Mouse (Mus musculus): ENCODE measurements around the gene Mbd3. TPM values are rescaled to one million over a fixed set of nuclear protein-coding genes. Genes with fewer than 3 reads are reported as not detected.
A peak's percentile ranks its signal among the peaks of the same experiment; 100 is the strongest.

Gene Mbd3
- total RNA-seq, 1 experiment from 2014 or later = 89.6 TPM

DNA sequence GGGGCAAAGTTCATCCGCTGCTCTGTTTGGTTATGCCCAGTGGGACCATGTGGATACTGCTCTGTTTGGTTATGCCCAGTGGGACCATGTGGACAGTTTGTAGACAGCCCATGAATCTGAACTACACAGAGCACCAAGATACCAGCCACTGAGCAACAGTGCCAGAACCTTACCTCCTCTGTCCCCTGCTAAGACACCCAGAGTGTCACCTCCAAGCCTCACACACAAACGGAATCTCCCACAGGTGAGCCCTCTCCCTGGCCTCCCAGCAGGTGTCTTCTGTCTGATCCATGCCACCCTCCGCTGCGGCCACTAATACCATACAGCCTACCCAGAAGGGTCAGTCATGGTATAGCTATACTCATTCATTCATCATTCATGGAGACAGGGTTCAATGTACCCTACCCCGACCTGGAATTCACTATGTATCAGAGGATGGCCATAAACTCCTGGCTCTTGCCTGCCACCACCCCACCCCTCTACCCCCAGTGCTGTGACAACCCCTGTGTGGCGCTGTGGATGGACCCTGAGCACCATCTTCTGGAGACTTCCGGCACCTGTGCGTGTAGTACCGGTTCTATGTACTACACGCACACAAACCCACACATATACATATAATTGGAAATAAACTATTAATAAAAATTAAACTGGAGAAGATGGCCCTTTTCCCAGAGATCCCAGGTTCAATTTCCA is 6.3 kb upstream of the Mbd3 start:
- ATAC-seq (replicated peaks in 1 of 2; ENCODE audit: insufficient read depth in 1 of 2, low FRiP score in 2 of 2, low TSS enrichment in 1 of 2, low read depth in 1 of 2, poor library complexity in 2 of 2, severe bottlenecking in 2 of 2) = no peak

DNA sequence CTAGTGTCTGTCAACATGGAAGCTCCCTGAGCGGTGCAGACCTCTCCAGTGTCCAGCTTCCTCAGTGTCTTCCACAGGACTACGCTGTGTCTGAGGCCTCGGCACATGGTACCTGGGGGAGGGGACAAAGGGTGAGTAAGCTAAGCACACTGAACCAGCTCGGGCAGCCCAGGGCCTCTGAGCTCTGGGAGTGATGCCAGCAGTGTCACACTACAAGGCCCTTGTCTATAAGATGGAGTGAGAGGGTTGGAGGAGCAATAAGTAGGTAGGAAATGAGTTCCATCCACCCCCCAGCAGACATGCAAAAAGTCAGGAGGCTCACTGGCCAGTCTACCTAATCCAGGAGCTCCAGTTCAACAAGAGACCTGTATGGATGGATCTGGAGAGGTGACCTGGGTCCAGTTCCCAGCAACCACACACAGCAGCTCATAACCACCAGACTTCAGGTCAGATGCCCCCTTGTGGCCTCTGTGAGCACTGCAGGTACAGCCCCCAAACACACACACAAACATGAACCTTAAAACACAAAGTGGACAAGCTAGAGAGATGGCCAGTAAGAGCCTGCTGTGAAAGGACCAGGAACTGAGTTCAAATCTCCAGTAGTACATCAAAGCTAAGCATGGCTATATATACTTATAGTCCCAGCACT is 3.8 kb upstream of the Mbd3 start:
- ATAC-seq (replicated peaks in 1 of 2; ENCODE audit: insufficient read depth in 1 of 2, low FRiP score in 2 of 2, low TSS enrichment in 1 of 2, low read depth in 1 of 2, poor library complexity in 2 of 2, severe bottlenecking in 2 of 2) = no peak

DNA sequence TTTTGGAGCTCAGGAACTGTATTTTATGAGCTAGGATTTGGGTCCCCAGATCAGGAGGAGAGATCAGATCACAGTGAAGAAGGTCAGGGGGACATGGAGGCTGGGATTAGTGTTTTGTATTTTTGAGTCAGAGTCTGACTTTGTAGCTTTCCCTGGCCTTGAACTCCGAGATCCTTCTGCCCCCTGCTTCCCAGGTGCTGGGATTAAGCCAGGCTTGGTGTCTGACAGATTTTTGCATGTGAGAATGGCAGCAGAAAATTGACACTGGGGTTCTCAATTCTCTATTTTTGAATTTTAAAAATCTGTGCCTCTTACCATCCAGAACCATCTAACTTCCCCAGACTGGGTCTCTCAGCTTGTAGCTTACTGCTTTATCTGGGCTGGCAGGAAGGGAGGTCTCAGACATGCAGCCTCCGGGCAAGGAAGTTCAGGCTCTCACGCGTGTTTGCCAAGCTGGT is 1.4 kb upstream of the Mbd3 start:
- no peak for ATAC-seq (replicated peaks in 1 of 2; ENCODE audit: insufficient read depth in 1 of 2, low FRiP score in 2 of 2, low TSS enrichment in 1 of 2, low read depth in 1 of 2, poor library complexity in 2 of 2, severe bottlenecking in 2 of 2)

DNA sequence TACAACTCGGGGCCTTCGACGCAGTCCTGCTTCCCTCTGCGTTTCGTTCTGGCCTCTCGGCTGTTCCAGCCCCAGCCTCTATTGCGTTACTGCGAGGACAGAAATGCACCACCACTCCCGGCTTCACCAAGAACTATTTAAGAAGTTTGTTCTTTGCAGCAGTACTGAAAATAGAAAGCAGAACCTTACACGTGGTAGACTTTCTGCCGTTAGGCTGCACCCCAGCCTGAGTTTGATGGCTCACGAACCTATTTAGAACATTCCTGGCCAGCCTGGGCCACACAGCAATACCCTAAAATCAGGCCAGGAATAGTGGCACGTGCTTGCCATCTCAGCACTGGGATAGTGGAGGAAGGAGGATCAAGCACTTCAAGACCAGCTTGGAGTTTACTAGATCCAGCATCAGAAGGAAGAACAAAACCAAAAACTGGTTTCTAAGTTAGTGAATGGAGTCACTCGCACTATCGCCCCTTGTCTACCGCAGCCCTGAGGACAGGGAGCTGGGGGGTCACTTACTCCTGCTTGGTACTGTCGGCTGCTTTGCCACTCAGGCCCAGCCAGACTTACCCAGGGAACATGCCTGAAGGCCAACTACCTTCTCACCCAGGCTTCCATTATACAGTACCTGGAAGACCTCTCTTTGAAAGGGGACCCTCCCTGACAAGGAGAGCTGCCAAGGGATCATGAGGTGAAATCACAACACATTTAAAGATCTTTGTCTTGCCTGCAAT is 788 bp upstream of the Mbd3 start:
- ATAC-seq (replicated peaks in 1 of 2; ENCODE audit: insufficient read depth in 1 of 2, low FRiP score in 2 of 2, low TSS enrichment in 1 of 2, low read depth in 1 of 2, poor library complexity in 2 of 2, severe bottlenecking in 2 of 2) = peak in 1 of 2 experiments; percentile 3; a peak in 1 of 4 replicates

DNA sequence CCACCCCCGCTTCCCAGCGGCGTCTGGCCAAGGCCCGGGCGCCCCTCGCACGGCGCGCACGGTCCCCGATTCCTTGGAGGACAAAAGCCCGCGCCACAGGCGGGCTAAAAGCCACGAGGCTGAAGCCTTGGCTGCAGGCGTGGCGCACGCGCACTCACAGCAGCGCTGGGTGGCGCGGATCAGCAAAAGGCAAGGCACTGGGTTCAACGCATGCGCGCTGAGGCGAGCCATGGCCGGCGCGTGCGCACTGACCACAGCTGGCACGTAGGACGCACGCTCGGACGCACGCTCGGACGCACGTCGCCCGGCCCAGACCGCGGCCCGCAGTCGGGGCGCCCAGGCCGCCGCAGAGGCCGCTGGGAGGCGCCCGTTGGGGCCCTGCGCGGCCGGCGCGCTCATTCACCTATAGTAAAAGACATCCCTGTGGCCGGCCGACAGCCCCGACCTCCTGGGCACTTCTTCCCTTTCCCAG is 595 bp downstream of the Mbd3 start:
- ATAC-seq (replicated peaks in 1 of 2; ENCODE audit: insufficient read depth in 1 of 2, low FRiP score in 2 of 2, low TSS enrichment in 1 of 2, low read depth in 1 of 2, poor library complexity in 2 of 2, severe bottlenecking in 2 of 2) = peak; percentile 55 to 62

DNA sequence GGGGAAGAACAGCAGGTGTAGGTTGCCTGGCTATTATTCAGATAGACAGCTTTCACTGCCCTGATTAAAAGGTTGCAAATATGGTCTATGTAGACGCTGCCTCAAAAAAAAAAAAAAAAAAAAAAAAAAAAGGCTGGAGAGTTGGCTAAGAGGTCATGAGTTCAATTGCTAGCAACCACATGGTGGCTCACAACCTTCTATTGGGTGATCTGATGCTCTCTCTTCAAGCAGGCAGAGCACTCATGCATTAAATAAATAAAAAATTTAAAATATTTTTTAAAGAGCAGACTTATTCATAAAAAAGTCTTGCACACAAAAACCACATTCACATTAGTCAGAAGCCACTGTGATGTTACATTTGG is 1.2 kb downstream of the Mbd3 start:
- no peak for ATAC-seq (replicated peaks in 1 of 2; ENCODE audit: insufficient read depth in 1 of 2, low FRiP score in 2 of 2, low TSS enrichment in 1 of 2, low read depth in 1 of 2, poor library complexity in 2 of 2, severe bottlenecking in 2 of 2)

DNA sequence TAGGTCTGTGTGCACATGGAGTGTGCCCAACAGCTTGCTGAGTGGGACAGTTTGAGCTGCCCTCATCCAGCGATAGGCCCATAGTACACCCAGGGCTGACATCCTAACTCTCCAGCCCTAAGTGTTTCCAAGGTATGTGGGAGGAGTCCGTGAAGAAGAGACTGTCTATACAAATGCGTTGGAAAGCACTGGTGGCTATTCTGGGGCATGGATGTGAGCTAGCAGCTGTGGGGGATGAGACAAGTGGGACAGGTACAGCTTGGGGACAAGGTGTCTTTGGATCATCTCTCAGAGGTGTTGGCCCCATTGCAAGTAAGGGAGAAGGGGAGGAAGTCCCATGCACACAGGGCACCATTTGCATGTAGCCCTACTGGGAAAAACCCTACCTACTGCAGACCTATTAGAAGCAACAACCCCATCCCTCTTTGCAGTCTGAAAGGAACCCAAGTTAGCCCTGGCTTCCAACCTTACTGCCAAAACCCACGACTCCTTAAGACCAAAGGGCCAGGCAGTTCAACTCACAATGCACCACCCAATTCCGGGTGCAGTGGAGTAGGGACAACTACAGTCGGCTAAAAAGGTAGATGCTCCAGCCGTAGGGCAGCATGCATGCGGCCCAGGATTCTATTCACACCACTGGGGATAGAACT is 1.7 kb downstream of the Mbd3 start:
- ATAC-seq (replicated peaks in 1 of 2; ENCODE audit: insufficient read depth in 1 of 2, low FRiP score in 2 of 2, low TSS enrichment in 1 of 2, low read depth in 1 of 2, poor library complexity in 2 of 2, severe bottlenecking in 2 of 2) = no peak

DNA sequence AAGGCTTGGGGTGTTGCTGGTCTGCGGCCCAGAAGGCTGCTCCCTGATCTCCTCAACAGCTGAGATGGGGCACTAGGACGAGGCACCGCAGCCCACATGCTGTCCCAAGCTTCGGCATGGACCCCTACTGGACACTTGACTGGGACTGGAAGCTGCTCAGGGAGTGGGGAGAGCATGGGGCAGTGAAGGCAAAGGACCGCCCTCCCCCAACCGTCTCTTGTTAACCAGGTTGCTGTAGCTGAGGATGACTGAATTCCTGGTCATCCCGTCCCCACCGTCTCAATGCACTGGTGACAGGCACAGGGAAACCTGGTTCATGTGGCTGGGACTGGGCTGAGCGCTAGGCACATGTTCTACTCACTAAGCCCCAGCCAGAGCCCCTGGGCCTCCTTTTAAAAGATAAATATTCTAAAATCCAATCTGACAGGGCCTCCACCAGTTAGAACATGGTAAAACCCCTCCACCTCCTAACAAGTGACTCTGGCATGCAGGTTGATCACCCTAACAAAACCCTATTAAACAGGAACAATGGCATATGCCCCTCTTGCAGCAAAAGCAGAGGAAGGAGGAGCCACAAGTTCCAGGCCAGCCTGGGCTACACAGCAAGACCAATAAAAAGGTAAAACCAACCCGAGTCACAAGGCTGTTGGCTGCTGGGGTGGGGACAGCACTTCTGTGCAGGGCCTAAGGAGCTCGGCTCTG is 2.4 kb downstream of the Mbd3 start:
- ATAC-seq (replicated peaks in 1 of 2; ENCODE audit: insufficient read depth in 1 of 2, low FRiP score in 2 of 2, low TSS enrichment in 1 of 2, low read depth in 1 of 2, poor library complexity in 2 of 2, severe bottlenecking in 2 of 2) = no peak

DNA sequence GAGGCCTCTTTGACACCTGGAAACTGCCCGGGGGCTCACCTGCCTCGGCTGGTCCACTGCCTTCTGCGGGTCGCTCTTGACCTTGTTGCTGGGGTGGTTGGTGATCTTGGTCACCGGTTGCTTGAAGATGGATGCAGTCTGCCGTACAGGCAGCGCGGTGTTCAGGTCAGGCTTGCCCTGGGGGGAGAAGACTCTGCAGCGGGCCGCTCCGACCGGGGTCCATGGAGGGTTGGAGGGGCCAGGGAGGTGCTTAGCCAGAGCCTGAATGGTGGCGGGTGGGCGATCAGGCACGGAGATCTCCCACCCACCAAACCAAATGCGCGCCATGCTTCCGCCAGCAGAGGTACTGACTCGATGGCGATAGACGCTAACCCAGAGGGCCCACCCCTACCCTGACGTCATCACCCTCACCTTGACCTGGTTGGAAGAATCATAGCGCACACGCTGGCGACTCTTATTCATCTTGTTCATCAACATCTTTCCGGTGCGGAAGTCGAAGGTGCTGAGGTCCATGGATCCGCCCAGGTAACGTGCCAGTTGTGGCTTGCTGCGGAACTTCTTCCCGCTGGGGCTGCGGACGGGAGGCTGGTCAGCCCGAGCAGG is 4.2 kb downstream of the Mbd3 start:
- ATAC-seq (replicated peaks in 1 of 2; ENCODE audit: insufficient read depth in 1 of 2, low FRiP score in 2 of 2, low TSS enrichment in 1 of 2, low read depth in 1 of 2, poor library complexity in 2 of 2, severe bottlenecking in 2 of 2) = no peak

DNA sequence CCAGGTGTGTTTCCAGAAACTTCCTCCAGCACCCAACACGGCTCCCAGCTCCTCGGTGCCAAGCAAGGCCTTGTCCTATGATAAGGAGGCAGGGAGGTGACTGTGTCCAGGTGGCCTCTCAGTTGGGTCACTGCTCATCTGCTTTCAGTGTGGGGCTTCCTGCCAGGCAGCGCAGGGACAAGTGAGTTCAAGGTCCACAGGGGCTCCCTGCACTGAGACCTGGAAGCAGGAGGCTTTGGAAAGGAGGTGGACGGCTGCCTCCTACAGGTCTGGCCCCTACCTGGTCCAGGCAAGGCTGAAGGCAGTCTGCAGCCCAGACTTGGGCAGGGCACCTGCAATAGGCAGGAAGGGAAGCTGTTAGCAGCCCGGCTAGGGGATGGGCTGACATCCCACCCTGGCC is 6.7 kb downstream of the Mbd3 start:
- ATAC-seq (replicated peaks in 1 of 2; ENCODE audit: insufficient read depth in 1 of 2, low FRiP score in 2 of 2, low TSS enrichment in 1 of 2, low read depth in 1 of 2, poor library complexity in 2 of 2, severe bottlenecking in 2 of 2) = no peak

DNA sequence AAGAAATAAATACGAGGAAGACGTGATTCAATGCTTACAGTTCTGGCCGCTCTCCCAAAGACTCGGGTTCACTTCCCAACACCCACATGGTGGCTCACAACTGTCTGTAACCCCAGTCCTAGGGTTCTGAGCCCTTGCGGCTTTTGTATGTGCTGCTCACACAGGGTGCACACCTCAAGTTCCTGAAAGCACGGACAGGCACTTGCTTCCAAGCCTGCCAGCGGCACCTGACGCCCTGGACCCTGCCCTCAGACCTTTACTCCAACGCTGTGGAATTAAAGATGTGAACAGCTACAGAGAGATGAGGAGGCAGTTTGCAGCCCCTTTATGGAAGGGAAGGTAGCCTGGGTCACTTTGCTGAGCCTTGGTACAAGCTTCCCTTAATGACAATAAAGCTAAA is 8.7 kb downstream of the Mbd3 start:
- ATAC-seq (replicated peaks in 1 of 2; ENCODE audit: insufficient read depth in 1 of 2, low FRiP score in 2 of 2, low TSS enrichment in 1 of 2, low read depth in 1 of 2, poor library complexity in 2 of 2, severe bottlenecking in 2 of 2) = no peak

DNA sequence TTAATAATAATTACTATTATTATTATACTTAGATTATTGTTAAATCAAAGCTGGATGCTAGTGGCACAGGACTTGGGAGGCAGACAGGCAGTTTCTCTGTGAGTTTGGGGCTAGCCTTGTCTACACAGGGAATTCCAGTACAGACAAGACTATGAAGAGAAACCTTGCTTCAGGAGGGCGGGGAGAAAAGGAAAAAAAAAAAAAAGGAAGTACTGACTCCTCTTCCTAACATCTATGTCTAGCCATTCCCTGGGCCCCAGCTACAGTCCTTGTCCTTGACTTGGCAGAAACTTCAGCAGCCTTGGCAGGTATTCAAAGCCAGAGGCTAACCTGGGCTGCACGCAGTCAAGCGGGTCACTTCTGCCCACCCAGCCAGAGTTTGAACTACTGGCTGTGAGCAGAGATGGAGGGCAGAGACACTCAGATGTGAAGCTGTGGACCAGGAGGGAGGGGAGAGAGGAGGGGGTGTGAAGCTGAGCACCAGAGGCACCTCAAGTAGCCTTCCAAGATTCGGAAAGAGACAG is 10.1 kb downstream of the Mbd3 start:
- no peak for ATAC-seq (replicated peaks in 1 of 2; ENCODE audit: insufficient read depth in 1 of 2, low FRiP score in 2 of 2, low TSS enrichment in 1 of 2, low read depth in 1 of 2, poor library complexity in 2 of 2, severe bottlenecking in 2 of 2)

DNA sequence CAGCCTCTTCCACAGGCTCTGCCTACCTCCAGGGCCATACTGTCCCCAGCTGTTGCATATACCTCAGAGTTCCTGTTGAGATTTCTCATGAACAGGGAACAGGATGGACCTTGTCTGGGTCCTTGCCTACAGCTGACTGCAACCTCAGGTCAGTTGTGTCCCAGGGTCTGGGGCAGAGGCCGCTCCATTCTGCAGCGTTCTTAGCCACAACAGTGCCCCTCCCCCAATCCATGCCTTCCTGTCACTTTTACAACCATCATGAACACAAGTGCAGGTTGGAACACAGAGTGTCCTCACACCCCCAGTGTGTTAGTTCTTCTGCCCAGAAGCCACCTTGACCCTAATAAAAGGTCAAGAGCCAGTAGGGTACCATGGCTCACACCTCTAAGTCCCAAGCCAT is 10.6 kb downstream of the Mbd3 start:
- no peak for ATAC-seq (replicated peaks in 1 of 2; ENCODE audit: insufficient read depth in 1 of 2, low FRiP score in 2 of 2, low TSS enrichment in 1 of 2, low read depth in 1 of 2, poor library complexity in 2 of 2, severe bottlenecking in 2 of 2)

DNA sequence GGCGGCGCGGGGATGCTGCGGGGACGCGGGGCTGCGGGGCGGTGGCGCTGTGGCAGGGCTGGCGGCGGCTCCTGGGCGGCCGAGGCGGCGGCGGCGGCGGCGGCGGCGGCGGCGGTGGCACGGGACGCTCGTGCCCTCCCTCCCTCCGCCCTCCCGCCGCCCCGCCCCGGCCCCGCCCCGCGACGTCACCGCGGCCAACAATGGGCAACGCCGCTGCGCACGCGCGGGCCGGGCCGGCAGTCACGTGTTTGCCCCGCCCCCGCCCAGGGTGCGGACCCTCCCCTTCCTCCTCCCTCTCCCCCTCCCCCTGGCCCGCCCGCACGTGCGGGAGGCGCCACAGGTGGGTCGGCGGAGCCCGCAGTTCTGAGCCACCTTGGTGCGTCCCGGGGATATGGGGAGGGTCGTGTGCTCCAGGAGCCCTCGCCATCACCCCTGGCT is 11.8 kb downstream of the Mbd3 start, which contains the start of gene Mex3d:
Mex3d (minus strand) TSS at position 138 of the 438 bp plus-strand sequence.
- peak in 1 of 2 experiments; percentile 26; a peak in 1 of 4 replicates for ATAC-seq (replicated peaks in 1 of 2; ENCODE audit: insufficient read depth in 1 of 2, low FRiP score in 2 of 2, low TSS enrichment in 1 of 2, low read depth in 1 of 2, poor library complexity in 2 of 2, severe bottlenecking in 2 of 2)

DNA sequence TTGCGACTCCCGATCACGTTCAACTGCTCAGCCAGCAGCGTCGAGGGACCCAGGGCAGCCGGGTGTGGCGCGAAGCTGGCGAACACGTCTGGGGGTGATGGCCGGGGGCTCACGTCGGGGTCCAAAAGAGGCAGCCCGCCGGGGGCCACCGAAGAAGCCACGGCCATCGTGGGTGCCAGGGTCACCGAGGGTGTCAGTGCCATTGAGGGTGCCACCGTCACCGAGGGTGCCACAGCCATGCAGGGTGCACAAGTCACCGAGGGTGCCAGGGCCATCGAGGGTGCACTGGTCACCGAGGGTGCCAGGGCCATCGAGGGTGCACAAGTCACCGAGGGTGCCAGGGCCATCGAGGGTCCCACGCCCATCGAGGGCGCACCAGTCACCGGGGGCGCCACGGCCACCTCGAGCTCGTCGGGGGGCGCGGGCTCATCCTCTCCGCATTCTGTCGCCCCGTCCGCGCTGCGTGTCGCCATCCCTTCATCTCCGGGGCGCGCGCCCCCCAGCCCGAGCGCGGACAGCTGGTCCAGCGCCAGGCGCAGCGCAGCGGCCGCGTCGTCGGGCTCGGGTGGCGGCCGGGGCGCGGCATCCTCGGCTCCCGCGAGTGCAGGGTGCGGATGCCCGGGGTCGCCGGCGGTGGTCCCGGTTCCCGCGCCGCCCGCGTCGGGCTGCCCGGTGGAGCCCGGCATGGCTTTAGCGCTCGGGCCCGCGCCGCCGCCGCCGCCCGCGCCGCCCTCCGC is 12.4 kb downstream of the Mbd3 start:
- ATAC-seq (replicated peaks in 1 of 2; ENCODE audit: insufficient read depth in 1 of 2, low FRiP score in 2 of 2, low TSS enrichment in 1 of 2, low read depth in 1 of 2, poor library complexity in 2 of 2, severe bottlenecking in 2 of 2) = no peak

Data from hematopoietic stem cell, adult 5-6 weeks (primary cell).